Mouse (Mus musculus) heart, embryonic 11.5 days (tissue): Measurements from ENCODE around the gene Prdm1. TPM values are rescaled to one million over a fixed set of nuclear protein-coding genes. Genes with fewer than 3 reads are reported as not detected.

Experiments used
- ATAC-seq: fragments of 200-750 bp; cut with Nextera tagmentation; replicated peaks from 2 replicates; pipeline ENCODE4 v1.8.0; 2017; ENCODE audit warnings: moderate library complexity; ENCODE audit not compliant: insufficient number of reproducible peaks, low FRiP score, low TSS enrichment
- H3K27ac ChIP-seq: fragments of 300-500 bp; sonication (generic); 2 replicates; pipeline ENCODE4 v1.5.1; 2014; ENCODE audit warnings: mild to moderate bottlenecking, low read depth, low read length
- H3K27me3 ChIP-seq: fragments of 300-500 bp; sonication (generic); 2 replicates; pipeline ENCODE4 v1.6.1; 2014; ENCODE audit warnings: mild to moderate bottlenecking, low read length, mixed read lengths; ENCODE audit not compliant: control insufficient read depth, insufficient read depth
- H3K36me3 ChIP-seq: fragments of 300-500 bp; sonication (generic); 2 replicates; pipeline ENCODE4 v1.6.1; 2014; ENCODE audit warnings: mild to moderate bottlenecking, low read length, moderate library complexity, mixed read lengths; ENCODE audit not compliant: control insufficient read depth, insufficient read depth
- H3K4me1 ChIP-seq: fragments of 300-500 bp; sonication (generic); 2 replicates; pipeline ENCODE4 v1.6.1; 2014; ENCODE audit warnings: low read length; ENCODE audit not compliant: control insufficient read depth, insufficient read depth
- H3K4me2 ChIP-seq: fragments of 300-500 bp; sonication (generic); 2 replicates; pipeline ENCODE4 v1.6.1; 2014; ENCODE audit warnings: mild to moderate bottlenecking, moderate library complexity
- H3K4me3 ChIP-seq: fragments of 300-500 bp; sonication (generic); 2 replicates; pipeline ENCODE4 v1.5.1; 2014; ENCODE audit warnings: low read depth, low read length
- H3K9ac ChIP-seq: fragments of 300-500 bp; sonication (generic); 2 replicates; pipeline ENCODE4 v1.6.1; 2014; ENCODE audit warnings: mild to moderate bottlenecking, low read depth, low read length, moderate library complexity
- H3K9me3 ChIP-seq: fragments of 300-500 bp; sonication (generic); replicated peaks from 2 replicates; pipeline ENCODE4 v1.6.1; 2016; ENCODE audit warnings: low read length; ENCODE audit not compliant: control insufficient read depth
- WGBS: fragments of 180-500 bp; shearing (Covaris S2); extraction: QIAGEN DNeasy Blood & Tissue Kit; methylation state at CpG from one replicate; pipeline ENCODE4 v1.1.7; 2014; ENCODE audit not compliant: insufficient replicate concordance; 5-methylcytosine and 5-hydroxymethylcytosine counted together
- polyA plus RNA-seq: library from polyadenylated mRNA; unstranded; fragments of >200 nt; fragmentation: Nextera tagmentation; extraction: Ambion mirVana; gene quantifications from 2 replicates; pipeline ENCODE4 v1.2.1, GENCODE M21; 2014

Prdm1 gene
- polyA plus RNA-seq, 1 experiment from 2014 or later: 0.36 TPM

GRCm38 (mm10) chr10:44465618-44466017, 62.7 kb downstream of the Prdm1 start:
- H3K27me3 ChIP-seq: peaks cover 77% of the 10 kb centered on the region

GRCm38 (mm10) chr10:44464563-44464962, 63.7 kb downstream of the Prdm1 start:
- H3K36me3 ChIP-seq: no peaks in the 10 kb centered on the region
- no peak overlapping the region for H3K27ac ChIP-seq
- peaks cover 9% of the 10 kb centered on the region for H3K4me1 ChIP-seq
- no peak for ATAC-seq
- peaks cover 68% of the 10 kb centered on the region for H3K27me3 ChIP-seq
- no peak overlapping the region for H3K4me2 ChIP-seq
- no peaks in the 10 kb centered on the region for H3K9me3 ChIP-seq
- 67% methylated on average over 5 of the region's 5 CpGs for WGBS
- H3K4me3 ChIP-seq: no peak overlapping the region
- H3K9ac ChIP-seq: no peak overlapping the region

More at GRCm38 (mm10) chr10:44465618-44466017, 62.7 kb downstream of the Prdm1 start:
- Histone ChIP-seq H3K4me1 (peaks cover 9% of the 10 kb centered on the region), H3K27ac (no peak overlapping the region), H3K4me2 (peak overlapping the region; percentile 57), H3K4me3 (peak overlapping the region; percentile 23), H3K36me3 (no peaks in the 10 kb centered on the region), H3K9ac (no peak overlapping the region), H3K9me3 (no peaks in the 10 kb centered on the region)
- 3% methylated on average over 8 of the region's 8 CpGs for WGBS
- ATAC-seq: no peak

GRCm38 (mm10) chr10:44463856-44464255, 64.4 kb downstream of the Prdm1 start:
- H3K9ac ChIP-seq: no peak overlapping the region
- H3K9me3 ChIP-seq: no peaks in the 10 kb centered on the region
- peaks cover 9% of the 10 kb centered on the region for H3K4me1 ChIP-seq
- peaks cover 62% of the 10 kb centered on the region for H3K27me3 ChIP-seq
- no peak overlapping the region for H3K27ac ChIP-seq
- no peak overlapping the region for H3K4me2 ChIP-seq
- H3K36me3 ChIP-seq: no peaks in the 10 kb centered on the region
- no peak overlapping the region for H3K4me3 ChIP-seq
- ATAC-seq: no peak
- WGBS: 60% methylated on average over 4 of the region's 4 CpGs

- no peak overlapping the region for H3K9ac ChIP-seq
- H3K4me2 ChIP-seq: no peak overlapping the region
- no peak for ATAC-seq
- no peaks in the 10 kb centered on the region for H3K9me3 ChIP-seq
- no peaks in the 10 kb centered on the region for H3K36me3 ChIP-seq
- H3K4me1 ChIP-seq: peaks cover 9% of the 10 kb centered on the region
- peaks cover 48% of the 10 kb centered on the region for H3K27me3 ChIP-seq
- WGBS: 82% methylated on average over 8 of the region's 8 CpGs
- H3K27ac ChIP-seq: no peak overlapping the region
- H3K4me3 ChIP-seq: no peak overlapping the region
These were observed 66.0 kb downstream of the Prdm1 start for GRCm38 (mm10) chr10:44462351-44462750.

GRCm38 (mm10) chr10:44461063-44461462, 67.2 kb downstream of the Prdm1 start:
- Histone ChIP-seq H3K36me3 (no peaks in the 10 kb centered on the region), H3K4me3 (no peak overlapping the region), H3K27me3 (peaks cover 43% of the 10 kb centered on the region), H3K9me3 (no peaks in the 10 kb centered on the region), H3K4me1 (peaks cover 9% of the 10 kb centered on the region), H3K4me2 (no peak overlapping the region), H3K9ac (no peak overlapping the region), H3K27ac (no peak overlapping the region)
- WGBS: 85% methylated on average over 6 of the region's 6 CpGs
- no peak for ATAC-seq

- Histone ChIP-seq H3K4me2 (no peak overlapping the region), H3K27ac (no peak overlapping the region), H3K36me3 (no peaks in the 10 kb centered on the region), H3K4me3 (no peak overlapping the region), H3K4me1 (peaks cover 3% of the 10 kb centered on the region), H3K9ac (no peak overlapping the region), H3K9me3 (no peaks in the 10 kb centered on the region), H3K27me3 (peaks cover 43% of the 10 kb centered on the region)
- WGBS: 19% methylated on average over 6 of the region's 6 CpGs
- no peak for ATAC-seq
These were observed 68.0 kb downstream of the Prdm1 start for GRCm38 (mm10) chr10:44460095-44460810.

- no peak overlapping the region for H3K27ac ChIP-seq
- H3K4me2 ChIP-seq: peak overlapping the region; percentile 96
- 10% methylated on average over 11 of the region's 11 CpGs for WGBS
- H3K4me1 ChIP-seq: no peaks in the 10 kb centered on the region
- no peak overlapping the region for H3K9ac ChIP-seq
- H3K27me3 ChIP-seq: peaks cover 41% of the 10 kb centered on the region
- H3K4me3 ChIP-seq: peak overlapping the region; percentile 59
- ATAC-seq: no peak
- no peaks in the 10 kb centered on the region for H3K36me3 ChIP-seq
- H3K9me3 ChIP-seq: no peaks in the 10 kb centered on the region
These were observed 68.8 kb downstream of the Prdm1 start for GRCm38 (mm10) chr10:44459321-44460000.

GRCm38 (mm10) chr10:44458534-44459315, 69.6 kb downstream of the Prdm1 start:
- H3K4me2 ChIP-seq: peak overlapping the region; percentile 96
- H3K36me3 ChIP-seq: no peaks in the 10 kb centered on the region
- H3K4me1 ChIP-seq: no peaks in the 10 kb centered on the region
- H3K9me3 ChIP-seq: no peaks in the 10 kb centered on the region
- H3K9ac ChIP-seq: peak overlapping the region; percentile 56; the same call in 1 of the 2 replicates
- peak overlapping the region; percentile 59 for H3K4me3 ChIP-seq
- WGBS: under 1% methylated on average over 54 of the region's 54 CpGs
- peaks cover 33% of the 10 kb centered on the region for H3K27me3 ChIP-seq
- peak; percentile 77; the same call in 1 of the 2 replicates for ATAC-seq
- no peak overlapping the region for H3K27ac ChIP-seq
